Mouse (Mus musculus): Measurements from ENCODE around the gene Grk3.

Grk3 gene

DNA sequence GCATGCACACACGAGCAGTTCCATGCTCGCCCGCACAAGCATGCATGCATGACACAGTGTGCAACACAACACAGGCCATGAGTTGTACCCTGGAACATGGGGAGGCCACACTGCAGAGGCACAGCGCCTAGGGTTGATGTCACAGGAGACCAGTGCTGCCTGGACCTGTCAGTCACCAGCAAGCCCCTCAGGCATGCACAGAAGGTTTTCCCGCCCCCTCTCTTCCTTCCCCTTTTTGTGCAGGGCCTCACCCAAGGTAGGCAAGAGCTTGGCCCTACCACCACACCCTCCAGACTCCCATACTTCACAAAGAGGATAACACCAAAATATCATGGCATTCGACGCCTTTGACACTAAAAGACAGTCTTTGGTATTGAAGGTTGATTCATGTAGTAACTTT, 8.6 kb downstream of the Grk3 start:
- no peak for DNase-seq

DNA sequence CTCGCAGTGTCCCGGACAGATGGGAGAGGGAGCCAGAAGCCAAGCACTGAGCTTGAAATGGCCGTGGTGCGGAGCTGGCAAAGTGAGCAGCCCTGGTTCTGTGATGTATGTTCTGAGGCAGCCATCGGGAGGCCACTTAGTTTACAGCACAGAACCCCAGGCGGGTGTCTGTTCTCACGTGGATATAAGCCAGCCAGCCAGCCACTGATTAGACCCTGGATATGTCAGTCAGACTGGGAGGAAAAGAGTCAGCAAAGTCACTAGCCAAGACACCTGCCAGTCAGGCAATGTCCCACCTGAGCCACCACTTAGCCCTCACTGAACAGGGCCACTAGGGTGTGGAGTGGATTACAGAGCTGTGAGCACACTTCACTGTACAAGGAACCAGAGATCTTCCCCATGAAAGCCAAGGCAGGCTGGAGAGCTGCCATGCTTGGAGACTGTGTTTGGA, 9.6 kb downstream of the Grk3 start:
- DNase-seq, result no peak

DNA sequence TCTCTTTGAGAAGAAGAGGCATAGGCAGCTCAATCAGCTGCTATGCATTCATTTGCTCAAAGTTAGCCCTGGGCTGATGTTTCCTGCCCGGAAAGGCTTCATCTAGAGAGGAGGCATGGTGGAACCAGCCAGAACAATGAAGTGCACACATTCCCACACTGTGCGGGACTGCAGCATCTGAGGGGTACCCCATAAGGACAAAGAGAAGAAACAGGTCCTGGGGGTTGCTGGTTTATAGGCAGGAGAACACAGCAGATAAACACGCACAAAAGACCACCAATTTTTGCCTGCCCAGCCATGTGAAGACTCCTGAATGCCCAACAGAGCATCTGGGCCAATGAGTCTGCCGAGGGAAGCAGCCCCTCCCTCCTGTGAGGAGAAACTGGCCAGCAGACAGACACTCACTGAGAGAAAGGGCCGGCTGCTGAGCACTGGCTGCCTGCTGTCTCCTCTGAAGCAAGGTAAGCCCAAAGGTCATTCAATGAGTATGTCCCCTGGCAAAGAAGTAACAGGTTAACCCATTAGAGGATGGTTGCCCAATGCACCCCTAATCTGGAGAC, 12.7 kb downstream of the Grk3 start:
- DNase-seq, result peak; percentile 28

DNA sequence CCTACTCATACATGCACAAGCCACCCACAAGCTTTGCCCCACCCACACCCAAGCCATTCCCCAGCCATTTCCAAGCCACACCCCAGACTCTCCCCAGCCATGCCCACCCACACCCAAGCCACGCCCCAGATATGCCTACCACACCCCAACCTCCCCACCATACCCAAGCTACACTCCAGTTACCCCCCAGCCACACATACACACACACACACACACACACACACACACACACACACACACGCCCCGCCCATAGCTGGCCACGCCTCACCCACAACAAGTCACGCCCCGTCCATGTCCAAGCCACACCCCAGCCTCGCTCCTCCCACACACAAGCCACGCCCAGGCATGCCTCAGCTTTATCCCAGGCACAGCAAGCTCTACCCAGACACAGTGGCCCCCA, 16.4 kb downstream of the Grk3 start:
- DNase-seq, result no peak

DNA sequence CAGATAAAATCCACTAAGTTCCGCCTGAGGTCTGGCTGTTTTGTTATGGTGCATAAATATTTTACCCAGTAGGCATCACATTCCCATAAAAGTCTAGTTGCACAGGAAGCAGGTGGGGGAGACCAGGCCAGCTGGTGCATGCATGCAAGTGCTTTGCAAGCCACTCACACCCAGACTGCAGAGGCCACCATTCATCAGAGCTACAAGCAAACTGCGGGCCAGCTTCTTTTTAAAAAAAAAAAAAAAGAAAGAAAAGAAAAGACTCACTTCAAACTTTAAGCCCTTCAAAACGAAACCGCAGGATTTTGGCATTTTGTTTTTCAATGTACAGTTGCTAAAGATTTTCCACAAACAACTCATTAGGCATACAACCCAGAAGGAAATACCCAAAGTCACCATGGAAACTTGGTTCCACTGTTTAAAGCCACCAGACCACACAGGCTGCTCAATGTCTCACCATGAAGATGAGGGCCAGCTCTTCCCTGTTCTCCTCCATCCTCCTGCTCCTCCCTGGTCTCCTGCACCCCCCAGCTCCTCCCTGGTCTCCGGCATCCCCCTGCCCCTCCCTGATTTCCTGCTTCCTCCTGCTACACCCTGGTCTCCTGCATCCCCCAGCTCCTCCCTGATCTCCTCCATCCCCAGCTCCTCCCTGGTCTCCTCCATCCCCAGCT, 17.9 kb downstream of the Grk3 start:
- no peak for DNase-seq

DNA sequence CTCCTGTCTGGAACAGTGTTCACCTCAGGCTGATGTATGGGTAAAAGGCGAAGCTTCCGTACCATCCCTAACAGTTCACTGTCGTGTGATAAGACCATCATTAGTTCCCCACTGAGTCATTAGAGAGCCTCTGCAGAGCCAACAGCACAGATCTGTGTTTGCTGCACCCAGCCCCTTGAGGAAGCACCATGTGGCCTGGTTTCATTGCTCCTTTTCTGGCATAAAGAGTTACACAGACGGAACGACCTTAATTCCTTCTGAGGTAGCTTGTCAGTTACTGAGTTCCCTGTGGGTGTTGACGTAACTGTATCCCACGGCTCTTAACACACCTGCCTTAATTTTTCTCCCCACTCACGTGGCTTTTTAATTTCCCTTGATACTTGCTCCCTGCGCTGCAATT, 24.3 kb downstream of the Grk3 start:
- DNase-seq, result no peak

DNA sequence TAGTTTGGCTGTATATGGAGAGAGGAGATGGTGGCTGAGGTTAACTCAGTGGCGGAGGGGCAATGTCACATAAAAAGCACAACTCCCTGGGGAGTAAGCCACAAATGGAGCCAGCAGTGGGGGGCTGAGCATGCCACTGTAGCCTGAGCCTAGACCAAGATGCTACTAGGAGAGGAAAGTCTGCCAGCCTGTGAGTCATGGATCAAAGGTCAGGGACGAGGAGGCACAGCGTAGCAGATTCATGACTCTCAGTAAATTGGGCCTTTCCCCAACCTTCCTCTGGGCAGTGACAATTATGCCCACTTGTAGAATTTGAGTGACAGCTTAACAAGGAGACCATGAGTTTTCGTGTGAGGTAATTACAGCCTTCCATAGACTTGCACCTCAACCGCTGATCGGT, 33.7 kb downstream of the Grk3 start:
- DNase-seq, result no peak

DNA sequence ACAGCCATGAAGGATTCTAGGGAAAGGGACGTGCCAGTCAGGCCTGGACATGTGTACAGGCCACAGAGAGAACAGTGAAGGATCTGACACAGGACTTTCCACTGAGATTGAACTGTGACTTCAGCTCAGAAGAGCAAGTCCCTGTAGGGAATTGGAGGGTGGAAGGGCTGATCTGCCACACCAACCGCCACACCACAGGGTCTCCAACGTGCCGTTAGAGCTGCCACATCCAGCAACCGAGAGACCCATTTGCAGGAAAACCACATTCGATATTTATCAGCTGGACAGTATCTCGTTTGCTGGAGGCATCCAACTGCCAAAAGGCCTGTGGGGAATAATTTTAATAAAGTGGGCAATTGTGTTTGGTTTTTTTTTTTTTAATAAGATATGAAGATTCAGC, 35.9 kb downstream of the Grk3 start:
- no peak for DNase-seq

DNA sequence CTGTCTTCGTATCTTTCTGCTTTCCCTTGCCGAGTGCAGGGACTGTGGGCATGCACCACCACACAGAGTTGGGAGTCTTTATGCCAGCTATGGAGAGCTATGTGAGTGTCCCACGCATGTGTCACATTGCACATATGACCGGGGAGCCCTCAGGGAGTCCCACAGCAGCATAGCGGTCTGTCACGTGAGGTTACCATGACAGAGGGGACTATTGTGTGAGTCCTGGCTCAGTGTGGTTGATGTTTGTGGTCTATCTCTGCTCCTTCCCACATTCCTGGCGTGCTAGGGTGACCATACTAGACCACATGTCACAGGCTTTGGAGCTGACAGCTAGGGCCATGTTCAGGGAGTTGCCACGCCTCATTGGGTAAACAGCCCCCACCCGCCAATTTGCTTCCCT, 36.4 kb downstream of the Grk3 start:
- no peak for DNase-seq

DNA sequence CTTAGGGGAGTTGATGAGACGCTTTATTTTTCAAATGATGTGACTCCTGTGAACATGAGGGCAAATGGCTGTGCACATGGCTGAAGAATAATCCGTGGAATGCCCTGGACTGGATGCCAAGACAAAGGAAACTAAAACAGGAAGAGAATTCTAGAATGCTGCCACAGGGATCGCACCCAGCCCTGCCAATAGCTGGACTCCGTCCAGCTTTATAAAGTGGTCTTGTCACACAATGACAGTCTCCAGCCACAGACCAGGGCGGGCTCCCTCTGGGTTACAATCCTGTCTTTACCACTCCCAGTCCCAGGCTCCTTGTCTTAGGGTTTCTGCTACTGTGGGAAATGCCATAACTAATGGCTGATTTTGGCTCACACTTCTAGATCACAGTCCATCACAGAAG, 38.5 kb downstream of the Grk3 start:
- DNase-seq, result no peak

DNA sequence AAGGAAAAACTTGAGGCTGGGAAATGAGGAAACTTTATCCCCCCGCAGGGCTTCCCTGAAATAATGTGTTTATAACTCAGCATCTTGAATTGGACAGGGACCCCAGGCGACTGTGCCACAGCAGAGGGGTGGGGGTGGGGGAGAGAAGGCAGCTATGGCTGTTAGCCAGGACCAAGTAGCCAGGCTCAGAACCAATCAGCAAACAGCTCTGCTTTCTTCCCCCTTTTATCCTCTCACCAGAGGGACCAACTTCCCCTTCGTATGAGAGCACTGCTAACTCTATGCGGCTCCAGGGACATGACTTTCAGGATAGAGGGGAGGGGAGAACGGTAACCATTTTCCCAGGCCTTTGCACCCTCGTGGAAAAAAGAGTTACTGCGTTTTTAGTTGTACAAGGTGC, 42.0 kb downstream of the Grk3 start:
- DNase-seq, result no peak

DNA sequence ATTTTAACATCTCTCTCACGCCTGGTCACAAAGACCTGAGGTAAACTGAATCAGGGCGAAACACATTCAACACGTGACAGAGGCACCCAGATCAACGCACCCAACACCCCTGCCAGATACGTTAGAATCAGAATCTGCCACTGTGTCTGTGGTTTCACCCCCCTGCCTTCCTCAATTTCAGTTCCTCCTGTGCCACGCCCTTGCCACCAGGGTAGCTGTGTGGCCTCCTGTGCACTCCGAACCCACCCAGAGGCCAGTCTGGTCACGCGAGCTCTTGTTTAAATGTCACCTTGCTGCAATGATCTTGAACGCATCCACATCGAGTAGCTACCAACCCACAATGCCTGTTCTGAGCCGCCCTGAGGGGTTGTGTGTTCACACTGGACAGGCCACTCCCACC, 43.3 kb downstream of the Grk3 start:
- no peak for DNase-seq

DNA sequence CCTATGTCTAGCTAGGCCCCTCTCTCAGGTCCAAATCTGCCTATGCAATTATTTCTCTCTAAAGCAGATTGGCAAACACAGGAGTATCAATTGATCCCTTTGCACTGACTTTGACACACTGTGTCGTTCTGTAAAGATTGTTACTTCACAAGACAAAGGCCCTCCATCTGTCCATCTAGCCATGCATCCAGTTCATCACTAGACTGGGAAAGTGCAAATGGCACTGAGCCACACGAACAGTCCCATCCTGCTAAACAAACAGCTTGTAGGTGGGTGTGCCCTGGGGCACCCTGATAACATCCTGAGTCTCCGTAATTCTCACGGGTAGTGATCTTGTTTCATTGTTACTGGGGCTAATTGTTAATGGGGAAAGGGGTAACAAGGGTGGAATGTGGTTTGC, 52.1 kb downstream of the Grk3 start:
- DNase-seq, result no peak

DNA sequence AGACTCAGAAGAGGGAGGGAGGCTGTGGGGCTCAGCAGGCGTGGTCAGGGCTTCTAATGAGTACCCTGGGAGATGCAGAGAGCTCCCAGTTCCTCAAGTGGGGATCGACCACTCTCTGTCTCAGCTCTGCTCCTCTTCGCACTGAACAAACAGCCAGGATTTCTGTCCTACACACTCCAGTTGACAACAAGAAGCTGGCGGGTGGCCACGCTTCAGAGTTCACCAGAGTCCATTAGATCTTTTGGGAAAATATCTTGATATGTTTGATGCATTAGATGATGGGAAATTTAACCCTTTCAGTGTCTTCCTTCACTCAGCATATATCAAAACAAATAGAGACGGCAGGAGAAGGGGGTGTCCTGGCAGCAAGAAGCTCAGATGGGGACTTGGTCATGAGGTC, 53.4 kb downstream of the Grk3 start:
- no peak for DNase-seq

DNA sequence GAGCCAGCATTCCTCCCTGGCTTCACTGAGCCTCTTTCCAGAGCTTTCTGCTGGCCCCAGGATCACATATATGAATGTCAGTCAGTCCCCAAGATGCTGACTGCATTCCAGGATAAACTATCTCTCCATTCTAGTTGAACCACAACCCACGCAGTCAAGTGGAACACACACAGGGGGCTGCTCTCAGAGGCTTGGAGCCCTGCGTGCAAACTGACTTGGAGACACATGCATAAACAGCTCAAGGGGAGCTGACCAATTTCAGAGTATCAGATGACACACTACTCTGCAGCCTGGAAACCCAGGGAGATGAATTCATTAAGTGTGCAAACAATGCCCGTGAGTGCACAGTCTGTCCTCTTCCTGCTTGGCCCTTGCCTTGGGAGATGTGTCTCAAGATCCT, 54.7 kb downstream of the Grk3 start:
- DNase-seq, result peak; percentile 45

DNA sequence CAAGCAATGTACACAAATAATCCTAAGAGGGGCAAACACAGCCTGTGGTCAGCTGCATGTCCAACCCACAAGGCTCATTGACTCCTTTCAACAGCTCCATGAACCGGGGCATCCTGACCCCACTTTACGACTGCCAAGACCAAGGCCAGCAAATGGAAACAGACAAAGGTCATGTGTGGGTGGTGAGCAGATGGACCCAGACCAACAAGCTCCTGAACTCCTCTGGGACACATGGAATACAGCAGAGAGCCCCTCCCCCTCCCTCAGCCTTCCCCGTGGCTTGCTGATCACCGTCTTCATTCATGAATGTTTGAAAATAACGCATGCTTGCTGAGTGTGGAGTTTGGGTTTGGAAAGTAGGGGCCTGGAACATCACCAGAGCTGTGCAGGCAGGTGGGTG, 57.3 kb downstream of the Grk3 start:
- DNase-seq, result no peak

DNA sequence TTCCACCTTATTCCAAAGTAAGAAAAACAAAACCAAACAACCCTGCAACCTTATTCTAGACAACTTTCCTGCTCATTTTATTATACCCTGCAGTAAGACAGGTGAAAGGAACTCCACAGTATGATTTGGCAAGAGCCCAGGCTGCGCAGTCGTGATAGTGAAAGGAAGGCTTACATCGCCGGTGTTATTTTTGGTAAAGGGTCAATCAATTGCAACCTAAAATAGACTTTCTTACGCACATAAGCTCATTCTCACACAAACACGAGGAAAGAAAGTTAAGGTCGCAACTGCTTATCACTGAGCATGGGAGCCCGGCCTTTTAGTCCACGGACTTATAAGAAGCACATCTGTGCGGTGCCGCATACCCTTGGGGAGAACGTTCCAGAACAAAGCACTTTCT, 58.8 kb downstream of the Grk3 start:
- DNase-seq, result no peak

DNA sequence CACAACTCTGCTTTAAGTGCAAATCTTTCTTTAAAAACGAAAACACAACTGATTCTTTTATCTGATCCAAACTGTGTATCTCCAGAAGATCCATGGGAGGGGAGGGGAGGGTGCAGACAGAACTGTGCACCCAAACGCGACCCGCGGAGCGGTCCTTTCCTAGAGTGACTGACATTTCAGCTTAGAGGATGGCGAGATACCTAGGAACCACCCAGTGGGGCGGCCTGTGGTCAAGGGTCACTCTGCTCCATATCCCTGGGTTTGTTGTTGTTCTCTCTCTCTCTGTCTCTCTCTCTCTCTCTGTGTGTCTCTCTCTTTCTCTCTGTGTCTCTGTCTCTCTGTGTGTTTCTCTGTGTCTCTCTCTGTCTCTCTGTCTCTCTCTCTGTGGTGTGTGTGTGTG, 59.2 kb downstream of the Grk3 start:
- DNase-seq, result no peak

DNA sequence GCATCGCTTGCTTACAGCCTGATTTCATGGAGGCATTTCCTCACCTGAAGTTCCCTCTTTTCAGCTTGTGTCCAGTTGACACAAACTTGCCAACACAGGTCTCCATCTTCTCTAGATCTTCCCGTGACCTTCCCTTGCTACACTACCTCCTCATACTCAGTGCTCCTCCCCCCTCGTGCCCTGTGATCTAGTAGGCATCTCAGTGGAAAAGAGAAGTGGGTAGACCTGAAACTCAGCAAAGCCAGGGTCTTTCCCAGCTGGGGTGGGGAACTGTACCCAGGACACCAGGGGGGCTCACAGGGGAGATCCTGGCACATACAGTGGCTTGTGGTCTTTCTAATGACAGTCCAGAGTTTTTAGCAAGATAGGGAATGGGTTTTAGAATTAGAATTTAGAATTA, 64.7 kb downstream of the Grk3 start:
- DNase-seq, result no peak

DNA sequence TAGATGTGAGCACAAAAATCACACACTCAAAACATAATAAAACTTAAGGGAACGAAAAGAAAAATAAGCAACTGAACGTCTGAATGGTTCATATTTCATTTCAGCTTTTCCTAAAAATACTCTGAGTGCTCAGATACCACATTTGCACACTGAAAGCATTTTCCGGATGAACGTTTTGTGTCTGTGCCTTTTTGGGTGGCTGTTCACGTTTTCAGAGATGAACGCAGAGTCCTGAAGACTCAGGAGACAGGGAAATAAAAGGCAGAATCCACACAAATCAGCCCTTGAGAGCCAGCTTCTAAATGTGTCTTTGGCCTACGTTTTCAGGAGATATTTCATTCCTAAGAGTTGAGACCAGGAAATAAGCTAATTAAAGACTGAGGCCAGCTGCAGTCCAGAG, 69.7 kb downstream of the Grk3 start:
- DNase-seq, result no peak

DNA sequence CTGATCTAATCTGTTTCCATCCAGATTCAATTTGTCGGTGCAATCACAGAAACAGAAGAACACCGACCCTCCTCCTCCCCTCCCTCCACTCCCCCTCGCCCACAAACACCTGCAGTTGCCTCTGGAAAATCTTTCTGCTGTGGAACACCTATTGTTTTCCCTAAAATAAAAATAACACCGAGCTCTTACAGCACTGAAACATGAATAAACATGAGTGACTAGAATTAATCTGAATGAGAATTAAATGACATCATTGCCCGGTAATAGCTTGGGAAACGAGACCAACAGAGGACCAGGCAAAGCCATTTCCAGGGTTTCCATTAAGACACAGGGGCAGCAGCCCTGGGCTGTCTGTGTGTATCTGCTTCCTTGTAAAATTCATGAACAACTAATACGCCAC, 73.3 kb downstream of the Grk3 start:
- no peak for DNase-seq

DNA sequence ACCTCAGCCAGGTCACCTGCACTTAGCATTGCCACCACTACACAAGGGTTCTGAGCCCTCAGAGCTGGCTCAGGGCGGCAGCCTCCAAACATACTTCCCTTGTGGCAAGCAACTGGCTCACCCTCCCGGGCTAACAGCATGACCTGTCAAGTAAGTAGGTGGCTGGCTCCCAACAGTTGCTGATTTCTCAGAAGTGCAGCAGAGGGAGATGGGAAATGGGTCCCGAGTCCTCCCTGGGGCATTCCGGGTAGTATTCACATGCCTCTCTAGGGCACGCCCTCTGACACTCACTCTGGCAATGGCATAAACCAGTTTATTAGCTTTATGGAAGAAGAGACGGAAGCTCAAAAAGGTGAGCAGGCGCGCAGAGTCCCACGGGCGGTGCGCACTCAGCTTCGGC, 74.6 kb downstream of the Grk3 start:
- DNase-seq, result no peak

DNA sequence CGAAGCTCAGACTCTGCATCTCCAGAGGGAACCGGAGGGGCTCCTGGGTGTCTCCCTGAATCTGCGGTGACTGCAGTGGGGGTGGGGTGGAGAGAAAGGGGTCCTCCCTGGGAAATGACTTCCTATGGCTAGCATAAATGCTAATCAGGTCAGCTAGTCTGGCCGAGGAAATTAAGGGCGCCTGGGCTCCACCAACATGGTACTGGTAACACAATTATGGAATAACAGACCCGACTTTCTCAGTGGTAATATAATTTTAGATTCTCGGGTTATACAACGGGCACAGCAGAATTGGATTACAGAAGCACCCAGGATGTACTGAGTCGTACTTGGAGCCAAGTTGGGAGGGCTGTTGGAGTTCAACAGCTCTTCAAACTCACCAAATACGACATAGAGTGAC, 79.0 kb downstream of the Grk3 start:
- DNase-seq, result no peak

DNA sequence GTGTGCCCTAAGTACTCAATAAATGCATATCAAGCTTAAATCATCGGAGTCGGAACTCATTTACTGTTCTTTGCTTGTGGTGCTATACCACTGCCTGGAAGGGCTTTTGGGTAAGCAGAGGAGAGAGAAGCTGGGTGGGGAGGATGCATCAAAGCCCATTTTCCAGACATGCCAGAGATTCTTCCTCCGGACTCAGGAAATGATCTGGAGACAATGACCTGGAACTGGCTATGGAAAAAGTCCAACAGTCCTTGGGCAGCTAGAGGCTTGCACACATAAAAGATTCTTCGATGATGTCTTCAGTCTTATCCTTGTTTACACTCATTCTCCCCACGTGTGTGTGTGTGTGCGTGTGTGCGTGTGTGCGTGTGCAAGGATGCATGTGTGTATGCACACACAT, 80.2 kb downstream of the Grk3 start:
- no peak for DNase-seq

DNA sequence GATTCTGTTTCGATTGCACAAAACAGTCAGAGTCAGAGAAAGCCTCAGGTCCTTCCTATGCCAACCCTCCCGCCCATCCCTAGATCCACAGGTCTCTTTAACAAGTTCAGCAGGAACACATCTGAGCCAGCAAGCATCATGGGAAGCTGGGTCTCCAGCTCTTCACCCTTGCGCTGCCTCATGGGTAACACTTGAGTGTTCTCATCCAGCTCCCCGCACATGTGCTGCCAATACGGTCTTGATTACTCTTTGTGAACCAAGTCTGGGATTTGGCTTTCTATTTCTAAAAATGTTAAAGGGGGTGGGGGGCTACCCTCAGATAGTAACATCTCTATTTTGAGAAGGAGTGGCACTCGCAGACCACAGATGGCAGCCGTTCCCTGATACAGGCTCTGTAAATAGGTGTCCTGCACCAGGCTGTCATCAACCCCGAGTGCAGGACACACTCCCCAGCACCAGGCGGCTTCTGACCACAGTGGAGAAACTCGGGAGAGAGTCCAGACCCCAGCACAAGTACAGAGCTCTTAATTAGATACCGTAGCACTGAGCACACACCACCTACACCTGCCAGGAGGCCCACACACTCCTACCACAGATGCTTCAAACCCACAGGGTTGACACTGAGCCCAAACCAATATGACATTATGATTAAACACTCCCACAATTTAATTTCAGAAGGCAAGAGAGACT, 82.6 kb downstream of the Grk3 start:
- DNase-seq, result no peak
